In the genomic region with DNA sequence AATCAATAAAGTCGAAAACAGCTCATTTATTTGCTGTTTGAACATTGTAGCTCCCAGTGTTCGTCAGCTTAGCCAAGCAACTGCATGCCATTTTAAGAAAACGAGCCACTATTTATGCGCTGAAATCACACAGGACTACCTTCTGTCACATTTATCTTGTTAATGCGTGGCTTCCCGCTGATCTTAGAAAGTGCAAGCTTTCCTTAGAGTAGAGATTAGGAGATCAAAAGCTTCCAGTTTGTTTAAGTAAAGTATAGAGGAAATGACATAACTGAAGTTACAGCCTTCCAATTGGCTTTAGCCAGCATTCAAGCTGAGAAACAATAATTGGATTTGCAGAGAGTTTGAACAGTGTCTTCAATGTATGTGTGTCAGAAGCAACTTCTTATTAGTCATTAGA, we compare ENCODE assay signal across 24 mouse cellular contexts.
DNase-seq lines count a peak whose midpoint lies in the region; ATAC-seq and TF ChIP-seq lines count a peak whose summit lies in the region.
"Had no signal": no experiment of that assay in that cellular context is flagged by ENCODE, and none has a peak within 500 bp of the region (broad histone marks: within the 10 kb centered on the region; RNA-seq: fewer than 3 reads in every experiment).

No protein-coding gene starts in this region.

- no peak overlapping the region for H3K4me3 ChIP-seq in midbrain, embryonic 11.5 days (ENCODE audit: low read depth, low read length)
- H3K4me3 ChIP-seq in midbrain, embryonic 16.5 days (ENCODE audit: low read depth, low read length) = no peak overlapping the region
- H3K4me3 ChIP-seq: forebrain, embryonic 10.5 days; forebrain, embryonic 15.5 days; hindbrain, embryonic 10.5 days; hindbrain, embryonic 13.5 days had no signal

- no peak for ATAC-seq in midbrain, embryonic 11.5 days (ENCODE audit: low FRiP score)
- no peak for ATAC-seq in midbrain, embryonic 16.5 days
- ATAC-seq in granulocyte monocyte progenitor cell, adult 5-6 weeks (replicated peaks; ENCODE audit: poor library complexity, severe bottlenecking) = no peak
- ATAC-seq: CD4-positive, CD25-positive, alpha-beta regulatory T cell, adult 4 months; forebrain, embryonic 15.5 days; hindbrain, postnatal 0 days; inflammation-experienced regulatory T-cells, adult 6 months had no signal

- no peaks in the 10 kb centered on the region for H3K27me3 ChIP-seq in midbrain, embryonic 11.5 days (ENCODE audit: control insufficient read depth, insufficient read depth, low read length)
- H3K27me3 ChIP-seq in midbrain, embryonic 16.5 days (ENCODE audit: control insufficient read depth, insufficient read depth, low read depth, low read length) = 0 out of 2 replicates have a peak, but pooled peaks cover 2% of the 10 kb centered on the region
- H3K27me3 ChIP-seq: forebrain, embryonic 15.5 days; hindbrain, embryonic 13.5 days had no signal

- TF ChIP-seq POLR2A in brain, embryonic 14.5 days (IDR thresholded peaks at IDR 0.05; ENCODE audit: borderline replicate concordance, extremely low read depth, insufficient read depth, insufficient read length, poor library complexity, severe bottlenecking) = no peak

- no peak for TF ChIP-seq CTCF in brain, embryonic 14.5 days (IDR thresholded peaks at IDR 0.05; ENCODE audit: borderline replicate concordance, extremely low read depth, insufficient read depth, insufficient read length)

- DNase-seq in heart, adult 11 months = peak; percentile 21
- no peak for DNase-seq in heart, postnatal 10 days
- DNase-seq in midbrain, embryonic 11.5 days (ENCODE audit: low spot score, missing footprints) = peak; percentile 87
- DNase-seq in brain, embryonic 14.5 days (ENCODE audit: low read depth) = peak; percentile 66
- peak; percentile 30 for DNase-seq in embryo, embryonic 10.5 days (ENCODE audit: low spot score)
- no peak for DNase-seq in layer of hippocampus, adult 11-12 months (ENCODE audit: low spot score)
- DNase-seq: adrenal gland, adult 2 months; adrenal gland, postnatal 14 days; cerebellum, adult 11-12 months; cerebellum, adult 8-10 months; cerebellum, postnatal 10 days; cerebellum, postnatal 36 days; gastrocnemius, postnatal 25 days; heart, postnatal 36 days had no signal

- intact Hi-C loops in heart, postnatal 10 days (cut with DNase I) = no loop called here

- H3K4me2 ChIP-seq in midbrain, embryonic 11.5 days = no peak overlapping the region
- H3K4me2 ChIP-seq in midbrain, embryonic 16.5 days (ENCODE audit: low read length) = no peak overlapping the region
- H3K4me2 ChIP-seq: forebrain, embryonic 15.5 days; heart, embryonic 11.5 days; hindbrain, embryonic 13.5 days had no signal

- 37% methylated on average over 6 of the region's 6 CpGs for WGBS in midbrain, embryonic 11.5 days
- WGBS in midbrain, embryonic 16.5 days = 25% methylated on average over 6 of the region's 6 CpGs

- no peak overlapping the region for H3K9ac ChIP-seq in midbrain, embryonic 11.5 days (ENCODE audit: low read length)
- no peak overlapping the region for H3K9ac ChIP-seq in midbrain, embryonic 16.5 days (ENCODE audit: low read depth, low read length)
- H3K9ac ChIP-seq: forebrain, embryonic 15.5 days; hindbrain, embryonic 13.5 days had no signal

- no peaks in the 10 kb centered on the region for H3K9me3 ChIP-seq in midbrain, embryonic 11.5 days (ENCODE audit: control insufficient read depth, low read length)
- no peaks in the 10 kb centered on the region for H3K9me3 ChIP-seq in midbrain, embryonic 16.5 days (replicated peaks; ENCODE audit: control insufficient read depth, low read length, poor library complexity, severe bottlenecking)
- H3K9me3 ChIP-seq: forebrain, embryonic 10.5 days; forebrain, embryonic 15.5 days; hindbrain, embryonic 10.5 days; hindbrain, embryonic 13.5 days had no signal

- no peak overlapping the region for H3K27ac ChIP-seq in midbrain, embryonic 11.5 days (ENCODE audit: low read depth, low read length)
- no peak overlapping the region for H3K27ac ChIP-seq in midbrain, embryonic 16.5 days (ENCODE audit: low read length)
- H3K27ac ChIP-seq: forebrain, embryonic 10.5 days; forebrain, embryonic 15.5 days; hindbrain, embryonic 10.5 days; hindbrain, embryonic 13.5 days; hindbrain, postnatal 0 days had no signal

- peaks cover 2% of the 10 kb centered on the region; the same call in 1 of the 2 replicates for H3K4me1 ChIP-seq in midbrain, embryonic 11.5 days (ENCODE audit: control insufficient read depth, insufficient read depth, low read length)
- H3K4me1 ChIP-seq in midbrain, embryonic 16.5 days (ENCODE audit: control insufficient read depth, insufficient read depth, low read length) = peaks cover 14% of the 10 kb centered on the region

- no peaks in the 10 kb centered on the region for H3K36me3 ChIP-seq in midbrain, embryonic 11.5 days (ENCODE audit: control insufficient read depth, insufficient read depth, low read length)
- H3K36me3 ChIP-seq in midbrain, embryonic 16.5 days (ENCODE audit: control insufficient read depth, insufficient read depth, low read length) = no peaks in the 10 kb centered on the region
- H3K36me3 ChIP-seq: forebrain, embryonic 10.5 days; forebrain, embryonic 15.5 days; hindbrain, embryonic 10.5 days; hindbrain, embryonic 13.5 days had no signal

Comparison
In these comparisons a context has a peak if more than half of its experiments do, and no peak if none do; other contexts are left out.
1. DNase-seq: peak in heart, adult 11 months (single experiment), midbrain, embryonic 11.5 days (single experiment), brain, embryonic 14.5 days (single experiment) and embryo, embryonic 10.5 days (single experiment); none in heart, postnatal 10 days (0 of 2) and layer of hippocampus, adult 11-12 months (single experiment).